Mouse (Mus musculus): ENCODE data around the gene Mrpl40. TPM values are rescaled to one million over a fixed set of nuclear protein-coding genes. Genes with fewer than 3 reads are reported as not detected.

The Mrpl40 gene
- total RNA-seq, 1 experiment from 2014 or later = 64.7 TPM

- DNase-seq = no peak
Measured at GRCm38 (mm10) chr16:18828630-18829029, 48.0 kb downstream of the Mrpl40 start.

GRCm38 (mm10) chr16:18822925-18823324 is 53.7 kb downstream of the Mrpl40 start:
- no peak for DNase-seq

DNA sequence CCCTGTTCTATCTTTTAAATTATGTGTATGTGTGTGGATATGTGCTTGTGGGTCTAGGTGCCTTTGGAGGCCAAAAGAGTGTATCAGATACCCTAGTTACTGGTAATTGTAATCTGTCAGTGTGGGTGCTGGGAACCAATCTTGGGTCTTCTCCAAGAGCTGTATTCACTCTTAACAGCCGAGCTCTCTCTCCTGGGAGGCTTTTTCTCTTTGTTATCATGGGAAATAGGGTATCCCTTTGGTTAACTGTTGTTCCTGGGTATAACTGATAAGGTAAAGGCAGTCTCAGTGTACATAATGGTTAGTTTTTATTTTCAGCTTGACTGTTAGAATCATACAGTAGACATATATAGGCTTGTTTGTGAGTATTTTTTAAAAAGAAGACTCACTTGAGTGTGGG is 54.3 kb downstream of the Mrpl40 start:
- no peak for DNase-seq

Other genes with a start within 250 kb of the Mrpl40 start
- gene Sept5, start 246.9 kb downstream of the Mrpl40 start, total RNA-seq (2021) = 8.4 and 11.4 TPM in 2 replicates
- gene Cldn5, start 100.0 kb downstream of the Mrpl40 start, total RNA-seq (2021) = 15.2 and 23.3 TPM in 2 replicates
- gene Ufd1, start 65.1 kb downstream of the Mrpl40 start, total RNA-seq (2021) = 95.5 and 124 TPM in 2 replicates
- gene Cdc45, start 64.9 kb downstream of the Mrpl40 start, total RNA-seq (2021) = 11.1 and 14.0 TPM in 2 replicates
- gene 2510002D24Rik, start 40.3 kb downstream of the Mrpl40 start, total RNA-seq (2021) = 15.5 and 24.3 TPM in 2 replicates
- 3.8 and 4.6 TPM in 2 replicates for gene Gm28539, start 40.3 kb downstream of the Mrpl40 start, total RNA-seq (2021)
- gene Hira, start 175 bp upstream of the Mrpl40 start, total RNA-seq (2021) = 34.8 and 44.3 TPM in 2 replicates